Mouse (Mus musculus) lung, postnatal 0 days (tissue): ENCODE data around the gene Mcfd2.

Source experiments
- CTCF ChIP-seq: IDR thresholded peaks from 2 replicates; pipeline ENCODE4 v1.5.1; 2016; ENCODE audit warnings: antibody characterized with exemption, mild to moderate bottlenecking
- EP300 ChIP-seq: IDR thresholded peaks from 2 replicates; pipeline ENCODE4 v1.6.1; 2016; ENCODE audit warnings: antibody characterized with exemption, mild to moderate bottlenecking, control low read depth

- TF ChIP-seq CTCF (no peak), EP300 (no peak)
Measured at GRCm38 (mm10) chr17:87286481-87287143, 20.9 kb upstream of the Mcfd2 start.
